Mouse (Mus musculus) inflammation-experienced regulatory T-cells, adult 6 months (primary cell): ENCODE results near the gene Pom121. TPM values are rescaled to one million over a fixed set of nuclear protein-coding genes. Genes with fewer than 3 reads are reported as not detected.

ENCODE experiments used
- ATAC-seq: one replicate; pipeline ENCODE4 v1.8.0; 2017
- polyA plus RNA-seq, 3 experiments: library from polyadenylated mRNA; unstranded; fragments of 100-300 nt; shearing (Covaris generic); gene quantifications; one replicate each; pipeline ENCODE4 v1.2.1; 2017

Gene Pom121
- polyA plus RNA-seq, 3 experiments from 2014 or later = 13.2 to 18.7 (median 13.7) TPM

DNA sequence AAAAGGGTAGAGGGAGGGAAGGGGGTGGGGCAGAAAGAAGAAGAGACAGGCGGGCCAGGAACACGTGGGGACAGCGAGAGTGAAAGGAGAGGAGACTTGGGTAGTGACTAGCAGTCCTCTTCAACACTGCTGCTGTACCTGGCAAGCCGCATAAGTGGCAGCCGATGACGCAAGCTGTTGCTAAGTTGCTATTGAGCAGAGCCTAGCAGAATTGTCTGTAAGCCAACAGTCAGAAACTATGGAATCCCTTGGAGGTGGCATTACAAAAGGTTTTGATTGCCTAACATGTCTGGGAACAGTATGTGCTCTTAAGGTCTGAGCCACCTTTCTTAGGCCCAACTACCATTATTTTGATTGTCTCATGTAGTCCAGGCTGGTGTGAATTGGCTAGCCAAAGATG, 26.0 kb downstream of the Pom121 start:
- ATAC-seq = no peak

DNA sequence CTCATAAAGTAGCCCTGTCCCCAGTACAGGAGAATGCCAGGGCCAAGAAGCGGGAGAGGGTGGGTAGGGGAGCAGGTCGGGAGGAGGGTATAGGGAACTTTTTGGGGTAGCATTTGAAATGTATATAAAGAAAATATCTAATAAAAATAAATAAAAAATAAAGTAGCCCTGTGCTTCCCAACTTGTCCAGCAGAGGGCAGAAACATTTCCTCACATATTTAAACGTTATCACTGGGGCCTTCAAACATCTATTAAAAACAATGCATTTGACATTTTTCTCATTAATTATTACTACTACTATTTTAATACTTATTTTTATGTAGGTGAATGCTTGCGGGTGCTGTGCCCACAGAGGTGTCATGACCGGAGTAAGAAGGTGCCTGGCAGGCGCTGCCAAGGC, 26.5 kb downstream of the Pom121 start:
- no peak for ATAC-seq

DNA sequence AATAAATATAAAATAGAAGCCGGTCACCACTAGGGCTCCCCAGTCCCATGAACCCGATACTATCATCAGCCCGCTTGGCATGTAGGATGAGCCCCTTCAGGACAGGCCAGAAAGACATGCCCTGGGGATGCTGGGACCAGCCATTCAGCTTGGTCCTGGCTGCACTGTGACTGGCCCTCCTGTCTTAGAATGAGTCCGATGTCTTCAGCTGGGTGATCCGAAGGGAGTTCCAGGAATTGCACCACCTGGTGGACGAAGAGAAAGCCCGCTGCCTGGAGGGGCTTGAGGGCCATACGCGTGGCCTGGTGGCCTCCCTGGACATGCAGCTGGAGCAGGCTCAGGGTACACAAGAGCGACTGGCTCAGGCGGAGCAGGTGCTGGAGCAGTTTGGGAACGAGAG, 30.8 kb downstream of the Pom121 start:
- no peak for ATAC-seq

DNA sequence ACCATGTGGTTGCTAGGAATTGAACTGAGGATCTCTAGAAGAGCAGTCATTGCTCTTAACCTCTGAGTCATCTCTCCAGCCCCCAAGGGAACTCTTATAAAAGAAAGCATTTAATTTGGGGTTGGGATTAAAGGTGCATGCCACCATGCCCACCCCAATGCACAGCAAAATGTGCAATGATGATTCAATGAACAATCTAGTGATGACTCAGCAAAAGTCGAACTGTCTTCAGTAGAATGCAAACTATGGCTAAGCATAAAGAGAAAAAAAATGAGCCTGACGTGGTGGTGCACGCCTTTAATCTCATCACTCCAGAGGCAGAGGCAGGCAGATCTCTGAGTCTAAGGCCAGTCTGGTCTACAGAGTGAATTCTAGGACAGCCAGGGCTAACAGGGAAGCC, 31.8 kb downstream of the Pom121 start:
- no peak for ATAC-seq

DNA sequence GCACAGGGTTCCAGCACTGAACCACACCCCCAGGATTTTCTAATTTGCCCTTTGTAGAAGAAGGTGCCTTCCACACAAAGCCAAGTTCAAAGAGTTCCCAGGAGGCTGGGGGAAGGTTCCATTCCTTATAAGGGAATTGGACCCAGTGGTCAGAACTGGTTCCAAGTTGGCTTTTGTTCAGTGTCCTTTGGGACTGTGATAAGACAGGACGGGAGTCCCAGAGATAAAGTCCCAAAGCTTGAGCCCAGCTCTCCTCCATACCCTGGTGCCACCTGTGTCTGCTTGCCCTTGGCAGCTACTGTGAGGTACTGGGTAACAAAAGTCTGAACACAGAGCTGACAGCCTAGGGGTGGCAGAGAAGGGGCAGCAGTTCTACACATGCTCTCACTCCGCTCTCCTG, 34.6 kb downstream of the Pom121 start:
- ATAC-seq = no peak

DNA sequence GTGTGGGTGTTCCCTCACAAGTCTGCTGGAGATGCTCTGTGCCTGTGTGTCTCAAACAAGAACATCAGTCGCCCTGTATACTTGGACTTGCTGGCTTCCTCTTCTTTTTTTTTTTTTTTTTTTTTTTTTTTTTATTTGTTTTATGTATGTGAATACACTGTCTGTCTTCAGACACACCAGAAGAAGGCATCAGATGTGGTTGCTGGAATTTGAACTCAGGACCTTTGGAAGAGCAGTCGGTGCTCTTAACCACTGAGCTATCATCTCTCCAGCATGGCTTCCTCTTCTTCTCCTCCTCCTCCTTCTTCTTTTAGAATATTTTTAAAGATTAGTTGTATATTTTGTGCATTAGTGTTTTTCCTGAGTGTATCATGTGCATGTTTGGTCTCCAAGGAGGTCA, 36.8 kb downstream of the Pom121 start:
- no peak for ATAC-seq

DNA sequence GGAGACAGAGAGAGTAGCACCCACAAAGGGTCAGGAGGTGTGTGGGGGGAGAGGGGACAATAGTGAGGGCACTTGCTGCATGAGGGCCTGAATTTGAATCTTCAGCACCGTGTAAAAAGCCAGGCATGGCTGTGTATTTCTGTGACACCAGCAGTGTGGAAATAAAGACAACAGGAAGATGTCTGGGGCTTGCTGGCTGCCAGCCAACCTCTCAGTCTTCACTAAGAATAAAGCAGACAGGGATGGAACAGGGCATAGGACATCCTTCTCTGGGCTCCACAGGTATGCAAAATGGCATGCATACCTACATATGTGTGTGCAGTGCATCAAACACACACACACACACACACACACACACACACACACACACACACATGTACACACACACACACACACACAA, 38.3 kb downstream of the Pom121 start:
- no peak for ATAC-seq

DNA sequence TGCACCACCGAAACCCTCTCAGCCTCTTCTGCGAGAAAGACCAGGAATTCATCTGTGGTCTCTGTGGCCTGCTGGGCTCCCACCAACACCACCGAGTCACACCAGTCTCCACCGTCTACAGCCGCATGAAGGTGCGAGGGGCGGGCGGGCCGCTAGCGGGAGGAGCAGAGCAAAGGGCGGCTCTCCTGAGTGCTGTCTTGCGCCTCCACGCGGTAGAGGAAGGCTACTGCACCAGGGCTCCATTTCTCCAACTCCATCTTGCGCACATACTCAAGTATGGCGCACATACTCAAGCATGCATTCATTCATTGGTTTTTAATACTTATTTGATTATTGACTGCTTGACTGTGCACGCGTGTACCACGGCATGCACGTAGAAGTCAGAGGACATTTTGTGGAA, 40.8 kb downstream of the Pom121 start:
- ATAC-seq = no peak

DNA sequence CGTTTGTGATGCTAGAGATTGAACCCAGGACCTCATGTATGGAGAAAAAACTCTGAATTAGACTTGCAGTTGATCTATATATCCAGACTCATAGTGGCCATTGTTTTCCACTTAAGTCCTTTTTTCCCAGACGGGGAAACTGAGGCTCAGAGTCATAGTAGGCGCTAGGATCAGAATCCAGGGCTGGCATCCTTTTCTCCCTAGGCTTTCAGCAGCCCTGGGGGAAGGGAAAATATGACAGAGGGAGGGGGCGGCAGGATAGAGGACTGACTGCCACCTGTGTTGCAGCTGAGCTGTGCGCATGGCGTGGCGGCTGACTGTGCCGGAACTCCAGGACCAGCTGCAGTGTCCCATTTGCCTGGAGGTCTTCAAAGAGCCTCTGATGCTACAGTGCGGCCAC, 41.4 kb downstream of the Pom121 start, which contains the start of gene Trim50:
Gene Trim50, plus strand, starts transcription at position 301 of the 400 bp plus-strand sequence.
- no peak for ATAC-seq

DNA sequence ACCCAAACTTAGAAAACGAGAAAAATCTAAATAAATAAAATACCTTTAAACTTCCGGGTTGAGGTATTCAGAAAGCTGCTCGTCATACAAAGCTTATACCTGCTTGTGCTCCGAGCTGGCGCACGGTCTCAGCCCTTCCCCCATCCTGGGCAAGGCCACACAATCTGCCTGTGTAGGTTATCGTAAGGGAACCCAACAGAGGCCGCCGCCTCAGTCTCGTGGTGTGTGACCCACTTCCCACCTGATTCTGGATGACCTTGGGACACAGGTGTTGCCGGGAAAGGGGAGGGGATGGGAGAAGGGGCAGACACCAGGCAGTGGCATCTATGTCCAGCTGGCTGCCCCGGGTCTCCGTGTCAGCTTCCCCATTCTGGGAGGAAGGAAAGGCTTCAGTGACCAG, 42.7 kb downstream of the Pom121 start:
- ATAC-seq = no peak

DNA sequence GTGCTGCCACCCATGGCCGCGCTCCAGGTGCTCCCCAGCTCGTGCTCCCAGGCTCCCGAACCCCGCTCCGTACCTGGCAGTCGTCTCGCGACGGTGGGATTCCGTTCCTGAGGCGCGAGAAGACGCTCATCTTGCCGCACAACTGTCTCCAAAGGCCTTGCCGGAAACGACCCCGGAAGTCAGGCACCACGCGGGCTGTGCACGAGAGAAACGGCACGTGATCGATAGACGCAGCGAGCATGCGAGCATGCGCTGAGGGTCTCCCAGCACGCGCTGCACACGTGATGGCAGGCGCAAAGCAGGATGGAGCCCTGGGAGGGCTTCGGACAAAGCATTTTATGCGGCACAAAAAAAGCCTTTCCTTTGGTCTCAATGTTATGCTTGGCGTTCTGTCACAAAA, 44.5 kb downstream of the Pom121 start, which contains the start of gene Fkbp6:
Gene Fkbp6, minus strand, starts transcription at position 183 of the 400 bp plus-strand sequence.
- no peak for ATAC-seq

DNA sequence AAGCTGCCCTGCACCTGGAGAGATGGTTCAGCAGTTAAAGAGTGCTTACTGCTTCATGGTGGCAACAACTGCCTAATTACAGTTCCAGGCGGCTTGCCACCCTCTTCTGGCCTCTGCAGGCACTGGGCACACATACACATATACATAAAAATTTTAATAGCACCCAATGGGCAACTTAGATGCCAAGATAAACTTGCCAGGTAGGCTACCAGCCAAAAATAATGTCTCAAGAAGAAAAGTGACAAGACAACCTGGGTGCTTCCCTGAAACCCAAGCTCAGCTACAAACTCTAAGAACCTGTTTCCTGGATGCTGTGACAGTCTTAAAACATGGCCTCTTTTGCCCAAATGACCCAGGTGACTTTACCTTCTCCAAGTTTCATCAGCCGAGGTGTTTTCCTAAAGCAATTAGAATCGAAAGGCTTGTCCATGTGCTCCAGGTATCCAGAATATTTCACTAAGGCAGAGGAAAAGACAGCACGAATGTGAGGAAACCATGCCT, 46.8 kb downstream of the Pom121 start:
- ATAC-seq = no peak

DNA sequence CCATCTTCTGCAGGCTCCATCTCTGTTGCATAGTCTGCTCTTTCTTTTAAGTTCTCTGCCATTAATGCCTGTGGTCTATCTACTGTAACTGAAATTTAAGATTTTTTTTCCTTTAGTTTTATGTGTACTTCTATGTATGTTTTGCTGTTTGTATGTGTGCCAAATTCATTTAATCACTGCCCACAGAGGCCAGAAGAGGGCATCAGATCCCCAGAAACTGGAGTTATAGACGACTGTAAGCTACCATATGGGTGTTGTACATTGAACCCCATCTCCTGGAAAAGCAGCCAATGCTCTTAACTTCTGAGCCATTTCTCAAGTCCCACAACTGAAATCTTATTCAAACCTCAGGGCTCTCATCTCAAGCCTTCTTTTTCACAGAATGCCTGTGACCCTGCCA, 47.9 kb downstream of the Pom121 start:
- no peak for ATAC-seq

DNA sequence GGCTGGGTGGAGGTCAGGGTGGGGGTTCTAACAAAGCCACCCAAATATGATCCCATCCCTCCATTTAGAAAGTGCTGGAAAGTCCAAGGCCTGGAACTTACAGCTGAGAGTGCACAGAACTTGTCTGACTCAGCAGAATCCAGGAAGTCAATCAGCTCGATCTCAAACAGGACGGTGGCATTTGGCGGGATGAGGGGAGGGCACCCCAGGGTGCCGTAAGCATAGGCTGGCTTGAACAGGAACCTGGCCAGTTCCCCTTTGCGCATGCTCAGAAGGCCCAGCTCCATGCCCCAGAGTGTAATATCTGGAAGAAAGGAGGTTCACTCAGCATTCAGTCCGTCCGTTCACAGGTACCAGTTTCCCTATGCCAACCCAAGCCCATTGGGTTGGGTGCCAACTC, 48.4 kb downstream of the Pom121 start:
- ATAC-seq = no peak

DNA sequence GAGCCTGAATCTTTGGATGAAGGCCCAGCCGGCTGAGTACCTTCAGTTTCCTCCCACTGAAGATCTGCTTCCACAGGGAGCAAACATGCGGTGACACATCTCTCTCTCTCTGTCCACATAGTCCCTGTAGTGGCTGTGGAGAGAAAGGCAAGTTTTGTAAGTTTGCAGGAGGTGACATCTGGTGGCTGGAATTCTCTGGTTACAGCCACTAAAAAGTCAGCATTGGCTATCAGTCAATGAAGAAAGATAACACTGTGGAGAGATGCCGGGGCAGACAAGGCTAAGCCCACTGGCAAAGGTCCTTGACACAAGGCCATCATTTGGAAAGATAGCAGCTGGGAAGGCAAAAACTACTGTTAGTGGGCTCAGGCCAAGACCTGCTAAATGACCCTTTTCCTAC, 56.8 kb downstream of the Pom121 start:
- ATAC-seq = no peak

DNA sequence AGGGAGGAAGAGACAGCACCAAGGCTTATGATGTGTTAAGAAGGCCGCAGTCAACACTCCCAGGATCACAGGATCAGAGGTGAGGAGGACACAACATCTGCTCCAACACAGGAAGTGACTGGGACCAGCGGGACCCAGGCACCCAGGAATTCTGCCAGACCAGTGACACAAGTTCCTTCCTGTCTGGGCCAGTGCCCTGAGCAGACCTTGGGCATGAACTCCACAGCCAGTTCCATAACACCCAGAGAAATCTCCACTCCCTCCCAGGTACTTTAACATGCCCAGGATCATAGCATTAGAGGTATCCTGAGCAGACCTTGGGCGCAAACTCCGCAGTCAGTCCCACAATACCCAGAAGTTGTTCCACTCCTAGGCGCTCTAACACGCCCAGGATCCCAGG, 63.2 kb downstream of the Pom121 start:
- ATAC-seq = no peak

DNA sequence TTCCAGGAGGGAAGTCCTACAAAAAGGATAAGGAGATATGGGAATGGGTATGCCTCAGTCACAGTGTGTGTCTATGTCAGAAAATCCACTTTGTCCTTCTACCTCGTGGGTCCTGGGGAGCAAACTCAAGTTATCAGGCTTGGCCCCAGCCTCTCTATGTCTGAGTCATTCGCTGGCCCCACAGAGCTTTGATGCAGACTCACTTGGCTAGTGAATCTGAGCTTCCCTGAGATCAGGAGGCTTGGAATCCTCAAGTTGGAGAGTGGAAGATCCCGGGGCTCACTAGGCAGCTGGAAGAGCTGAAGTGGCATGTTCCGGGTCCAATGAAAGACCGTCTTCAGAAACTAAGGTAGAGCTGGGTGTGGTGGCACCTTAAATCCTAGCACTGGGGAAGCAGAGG, 64.1 kb downstream of the Pom121 start:
- no peak for ATAC-seq

DNA sequence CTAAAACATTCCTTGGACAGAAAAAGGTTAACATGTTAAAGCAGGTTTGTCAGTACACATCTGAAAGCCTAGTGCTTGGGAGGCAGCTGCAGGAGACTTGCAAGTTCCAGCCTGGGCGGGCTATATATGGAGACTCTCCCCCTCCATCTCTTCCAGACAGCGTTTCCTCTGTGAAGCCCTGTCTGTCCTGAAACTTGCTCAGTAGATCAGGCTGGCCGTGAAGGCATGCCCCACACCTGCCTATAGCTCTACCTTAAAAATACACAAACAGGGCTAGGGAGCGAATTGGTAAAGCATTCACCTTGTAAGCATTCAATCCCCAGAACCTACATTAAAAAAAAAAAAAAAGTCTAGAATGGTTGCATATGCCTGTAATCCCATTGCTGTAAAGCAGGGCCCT, 64.9 kb downstream of the Pom121 start:
- ATAC-seq = no peak

Other genes with a start within 250 kb of the Pom121 start
- 1 to 10 TPM; 5.2 to 9.2 (median 5.8) TPM for gene Tbl2, start 244.9 kb downstream of the Pom121 start, polyA plus RNA-seq
- gene Bcl7b, start 226.3 kb downstream of the Pom121 start, polyA plus RNA-seq = 10 to 100 TPM; 39.0 to 55.4 (median 54.2) TPM
- 10 to 100 TPM; 25.0 to 27.5 (median 26.0) TPM for gene Baz1b, start 207.3 kb downstream of the Pom121 start, polyA plus RNA-seq
- under 1 TPM in 1 of 3 experiments, not detected in 2; 0.15 TPM for gene Fzd9, start 143.3 kb downstream of the Pom121 start, polyA plus RNA-seq
- gene Fkbp6, start 44.5 kb downstream of the Pom121 start, polyA plus RNA-seq = not detected
- not detected for gene Trim50, start 41.3 kb downstream of the Pom121 start, polyA plus RNA-seq
- 10 to 100 TPM; 21.8 to 28.0 (median 23.3) TPM for gene Nsun5, start 24.6 kb downstream of the Pom121 start, polyA plus RNA-seq
- gene Hip1, start 150.6 kb upstream of the Pom121 start, polyA plus RNA-seq = 10 to 100 TPM in 1 of 3 experiments, 1 to 10 TPM in 2; 5.2 to 45.4 (median 6.7) TPM
- gene Ccl26, start 169.0 kb upstream of the Pom121 start, polyA plus RNA-seq = not detected
- gene Ccl24, start 178.5 kb upstream of the Pom121 start, polyA plus RNA-seq = not detected
- gene Rhbdd2, start 238.1 kb upstream of the Pom121 start, polyA plus RNA-seq = 10 to 100 TPM; 17.8 to 27.3 (median 26.2) TPM